Mouse (Mus musculus) ES-E14 (cell line): ENCODE measurements around the gene Nos2.

Experiments
- CHD2 ChIP-seq: IDR thresholded peaks from 2 replicates; pipeline ENCODE4 v1.6.1; 2014; ENCODE audit warnings: mild to moderate bottlenecking, low read depth, low read length, inconsistent platforms
- HCFC1 ChIP-seq: IDR thresholded peaks from 2 replicates; pipeline ENCODE4 v1.6.1; 2012; ENCODE audit warnings: low read length, inconsistent platforms, borderline replicate concordance; ENCODE audit not compliant: insufficient read depth
- MAFK ChIP-seq: IDR thresholded peaks from 2 replicates; pipeline ENCODE4 v1.6.1; 2014; ENCODE audit warnings: mild to moderate bottlenecking, low read depth, low read length, inconsistent platforms; ENCODE audit not compliant: insufficient read depth
- ZC3H11A ChIP-seq: IDR thresholded peaks from 2 replicates; pipeline ENCODE4 v1.6.1; 2012; ENCODE audit warnings: low read depth, mild to moderate bottlenecking, inconsistent platforms, low read length, borderline replicate concordance
- ZNF384 ChIP-seq: IDR thresholded peaks from 2 replicates; pipeline ENCODE4 v1.6.1; 2012; ENCODE audit warnings: low read depth, low read length, inconsistent platforms

GRCm38 (mm10) chr11:78971746-78972145 lies 51.2 kb downstream of the Nos2 start:
- TF ChIP-seq ZC3H11A (no peak), MAFK (no peak), HCFC1 (no peak), CHD2 (no peak), ZNF384 (no peak)
